Mouse (Mus musculus): ENCODE measurements around the gene Dusp7. TPM values are rescaled to one million over a fixed set of nuclear protein-coding genes. Genes with fewer than 3 reads are reported as not detected.

Gene Dusp7
- polyA plus RNA-seq, 1 experiment from 2014 or later = 13.2 TPM

DNA sequence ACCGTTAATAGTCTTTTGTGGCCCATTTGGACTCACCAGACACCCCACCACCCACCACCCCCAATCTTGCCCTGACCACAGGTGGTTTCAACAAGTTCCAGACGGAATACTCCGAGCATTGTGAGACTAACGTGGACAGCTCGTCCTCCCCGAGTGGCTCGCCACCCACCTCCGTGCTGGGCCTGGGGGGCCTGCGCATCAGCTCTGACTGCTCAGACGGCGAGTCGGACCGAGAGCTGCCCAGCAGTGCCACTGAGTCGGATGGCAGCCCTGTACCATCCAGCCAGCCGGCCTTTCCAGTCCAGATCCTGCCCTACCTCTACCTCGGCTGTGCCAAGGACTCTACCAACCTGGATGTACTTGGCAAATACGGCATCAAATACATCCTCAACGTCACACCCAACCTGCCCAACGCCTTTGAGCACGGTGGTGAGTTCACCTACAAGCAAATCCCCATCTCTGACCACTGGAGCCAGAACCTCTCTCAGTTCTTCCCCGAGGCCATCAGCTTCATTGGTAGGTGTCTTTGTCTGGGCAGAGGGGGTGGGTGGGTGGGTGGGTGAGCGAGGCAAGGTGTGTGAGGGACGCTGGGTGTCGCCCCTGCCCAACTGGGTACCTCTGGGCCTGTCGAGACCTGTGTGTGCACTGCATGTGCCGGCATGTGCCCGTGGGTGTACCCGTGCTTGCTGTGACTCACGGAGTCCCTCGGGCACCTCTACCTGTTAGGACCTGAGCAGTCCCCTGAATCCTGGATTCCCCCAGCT is 2.4 kb downstream of the Dusp7 start:
- Histone ChIP-seq H3K9ac (ENCODE audit: low read depth, low read length) (peak overlapping the region; percentile 51; the same call in 1 of the 2 replicates), H3K4me1 (ENCODE audit: control insufficient read depth, insufficient read depth, low read length) (peaks cover 35% of the 10 kb centered on the region), H3K27me3 (ENCODE audit: control insufficient read depth, insufficient read depth, low read depth, low read length) (no peaks in the 10 kb centered on the region), H3K36me3 (ENCODE audit: control insufficient read depth, insufficient read depth, low read length) (peaks cover 13% of the 10 kb centered on the region), H3K27ac (ENCODE audit: low read length) (no peak overlapping the region), H3K4me3 (ENCODE audit: low read depth, low read length) (peak overlapping the region; percentile 88), H3K9me3 (replicated peaks; ENCODE audit: control insufficient read depth, low read length, poor library complexity, severe bottlenecking) (no peaks in the 10 kb centered on the region), H3K4me2 (ENCODE audit: low read length) (peak overlapping the region; percentile 83)
- WGBS = 89% methylated on average over 30 of the region's 30 CpGs
- ATAC-seq = no peak

DNA sequence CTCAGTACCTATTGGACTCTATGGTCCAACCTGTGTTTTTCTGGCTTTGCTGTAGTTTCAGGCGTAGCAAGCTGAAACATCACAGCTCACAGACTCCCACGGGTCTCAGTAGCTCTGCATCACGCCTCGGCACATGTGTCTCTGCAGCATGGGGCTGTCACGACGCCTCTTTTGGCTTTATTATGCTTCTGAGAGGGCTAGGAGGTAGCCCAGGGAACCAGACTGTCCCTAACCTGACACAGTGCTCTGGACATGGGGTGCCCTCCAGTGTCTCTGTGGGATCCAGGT is 2.9 kb downstream of the Dusp7 start:
- WGBS = 74% methylated on average over 6 of the region's 6 CpGs
- peaks cover 13% of the 10 kb centered on the region for H3K36me3 ChIP-seq (ENCODE audit: control insufficient read depth, insufficient read depth, low read length)
- peak overlapping the region; percentile 51 for H3K9ac ChIP-seq (ENCODE audit: low read depth, low read length)
- no peak overlapping the region for H3K4me3 ChIP-seq (ENCODE audit: low read depth, low read length)
- no peak for ATAC-seq
- H3K4me1 ChIP-seq (ENCODE audit: control insufficient read depth, insufficient read depth, low read length) = peaks cover 35% of the 10 kb centered on the region
- no peak overlapping the region for H3K27ac ChIP-seq (ENCODE audit: low read length)
- H3K27me3 ChIP-seq (ENCODE audit: control insufficient read depth, insufficient read depth, low read depth, low read length) = no peaks in the 10 kb centered on the region
- H3K4me2 ChIP-seq (ENCODE audit: low read length) = peak overlapping the region; percentile 83
- no peaks in the 10 kb centered on the region for H3K9me3 ChIP-seq (replicated peaks; ENCODE audit: control insufficient read depth, low read length, poor library complexity, severe bottlenecking)

DNA sequence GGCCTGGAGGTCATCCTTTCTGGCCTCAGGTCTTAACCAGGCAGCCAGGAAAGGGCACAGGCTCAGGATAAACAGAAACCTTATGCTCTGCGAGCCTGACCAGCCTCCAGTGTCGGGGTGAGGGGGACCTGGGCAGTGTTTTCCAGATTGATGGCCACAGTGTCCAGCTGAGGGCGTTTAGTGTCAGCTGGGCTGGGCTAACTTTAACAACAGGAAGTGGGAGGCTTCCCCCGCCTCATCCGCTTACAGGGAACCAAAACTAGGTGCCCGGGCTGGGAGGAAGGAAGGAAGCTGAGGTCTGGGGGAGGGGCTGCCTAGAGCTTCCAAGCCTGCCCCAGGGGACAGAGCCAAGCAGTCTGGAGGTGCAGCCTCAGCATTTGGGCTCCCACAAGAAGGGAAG is 3.3 kb downstream of the Dusp7 start:
- Histone ChIP-seq H3K27me3 (ENCODE audit: control insufficient read depth, insufficient read depth, low read depth, low read length) (no peaks in the 10 kb centered on the region), H3K36me3 (ENCODE audit: control insufficient read depth, insufficient read depth, low read length) (peaks cover 13% of the 10 kb centered on the region), H3K4me1 (ENCODE audit: control insufficient read depth, insufficient read depth, low read length) (peaks cover 33% of the 10 kb centered on the region), H3K4me2 (ENCODE audit: low read length) (peak overlapping the region; percentile 83), H3K27ac (ENCODE audit: low read length) (no peak overlapping the region), H3K9ac (ENCODE audit: low read depth, low read length) (peak overlapping the region; percentile 51), H3K9me3 (replicated peaks; ENCODE audit: control insufficient read depth, low read length, poor library complexity, severe bottlenecking) (no peaks in the 10 kb centered on the region), H3K4me3 (ENCODE audit: low read depth, low read length) (no peak overlapping the region)
- WGBS = 47% methylated on average over 6 of the region's 6 CpGs
- ATAC-seq = no peak

DNA sequence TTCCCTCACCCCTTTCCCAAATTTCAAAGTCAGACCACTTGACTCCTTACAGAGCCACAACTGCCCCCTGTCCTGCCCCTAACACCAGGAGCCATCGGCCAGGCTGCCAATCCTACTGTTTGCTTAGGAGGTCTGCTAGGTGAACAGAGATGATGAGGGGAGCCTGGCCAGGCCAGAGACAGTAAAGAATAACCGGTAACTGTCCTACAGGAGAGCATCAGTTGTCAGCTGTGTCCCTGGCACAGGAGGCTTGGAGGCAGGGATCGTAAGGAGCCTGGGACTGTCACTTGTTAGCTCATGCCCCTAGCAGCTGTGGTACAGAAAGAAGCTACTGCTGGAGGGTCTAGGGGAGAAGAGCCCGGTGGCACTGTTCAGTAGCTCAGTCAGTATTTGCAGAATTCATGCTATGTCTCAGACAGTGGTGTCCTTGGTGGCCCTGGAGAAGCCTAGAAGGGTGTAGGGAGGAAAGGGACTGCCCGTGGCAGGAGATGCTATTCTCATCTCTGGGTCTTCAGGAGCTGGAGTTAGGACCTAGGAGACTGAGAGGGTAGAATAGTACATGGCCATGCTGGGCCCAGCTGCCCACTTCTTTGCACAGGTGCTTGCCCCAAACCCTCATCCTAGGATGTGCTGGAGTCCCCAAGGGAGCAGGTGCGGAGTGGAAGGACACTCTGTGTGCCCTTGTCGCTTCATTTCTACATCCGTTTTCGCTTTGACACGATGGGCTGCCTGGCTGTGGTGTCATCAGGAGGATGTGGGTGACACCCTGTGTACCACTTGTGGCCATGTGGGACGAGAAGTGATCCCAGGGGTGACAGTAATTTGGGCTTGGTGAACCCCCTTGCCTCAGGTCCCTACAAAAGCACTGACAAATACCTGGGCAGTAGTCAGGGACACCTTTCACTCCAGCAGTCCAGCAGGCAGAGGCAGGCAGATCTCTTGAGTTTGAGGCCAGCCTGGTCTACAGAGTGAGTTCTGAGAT is 4.3 kb downstream of the Dusp7 start:
- Histone ChIP-seq H3K36me3 (ENCODE audit: control insufficient read depth, insufficient read depth, low read length) (peaks cover 18% of the 10 kb centered on the region), H3K4me1 (ENCODE audit: control insufficient read depth, insufficient read depth, low read length) (peaks cover 28% of the 10 kb centered on the region), H3K4me3 (ENCODE audit: low read depth, low read length) (no peak overlapping the region), H3K4me2 (ENCODE audit: low read length) (no peak overlapping the region), H3K9ac (ENCODE audit: low read depth, low read length) (no peak overlapping the region), H3K27me3 (ENCODE audit: control insufficient read depth, insufficient read depth, low read depth, low read length) (no peaks in the 10 kb centered on the region), H3K27ac (ENCODE audit: low read length) (no peak overlapping the region), H3K9me3 (replicated peaks; ENCODE audit: control insufficient read depth, low read length, poor library complexity, severe bottlenecking) (no peaks in the 10 kb centered on the region)
- WGBS = 94% methylated on average over 11 of the region's 11 CpGs
- no peak for ATAC-seq

DNA sequence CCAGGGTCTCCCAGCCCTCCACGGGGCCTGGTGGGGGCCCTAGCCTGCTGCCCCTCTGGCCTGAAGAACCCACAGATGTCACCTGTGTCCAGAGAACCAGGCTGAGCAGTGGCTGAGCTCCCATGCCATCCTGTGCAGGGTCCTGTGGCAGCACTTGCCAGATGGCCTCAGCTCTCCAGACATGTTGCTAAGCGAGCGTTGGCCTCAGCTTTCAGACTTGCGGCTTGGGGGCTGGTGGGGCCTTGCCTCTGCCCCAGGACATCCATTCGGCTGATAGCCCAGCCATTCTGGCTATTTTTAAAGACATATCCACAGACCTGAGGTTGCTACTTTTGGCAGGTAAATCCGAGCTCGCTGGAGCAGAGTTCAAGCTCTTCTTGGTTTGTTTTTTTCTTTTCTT is 5.5 kb downstream of the Dusp7 start:
- peaks cover 28% of the 10 kb centered on the region for H3K4me1 ChIP-seq (ENCODE audit: control insufficient read depth, insufficient read depth, low read length)
- no peak for ATAC-seq
- H3K4me3 ChIP-seq (ENCODE audit: low read depth, low read length) = no peak overlapping the region
- no peak overlapping the region for H3K4me2 ChIP-seq (ENCODE audit: low read length)
- no peaks in the 10 kb centered on the region for H3K9me3 ChIP-seq (replicated peaks; ENCODE audit: control insufficient read depth, low read length, poor library complexity, severe bottlenecking)
- no peak overlapping the region for H3K27ac ChIP-seq (ENCODE audit: low read length)
- 86% methylated on average over 7 of the region's 7 CpGs for WGBS
- H3K36me3 ChIP-seq (ENCODE audit: control insufficient read depth, insufficient read depth, low read length) = peaks cover 21% of the 10 kb centered on the region
- no peak overlapping the region for H3K9ac ChIP-seq (ENCODE audit: low read depth, low read length)
- no peaks in the 10 kb centered on the region for H3K27me3 ChIP-seq (ENCODE audit: control insufficient read depth, insufficient read depth, low read depth, low read length)

DNA sequence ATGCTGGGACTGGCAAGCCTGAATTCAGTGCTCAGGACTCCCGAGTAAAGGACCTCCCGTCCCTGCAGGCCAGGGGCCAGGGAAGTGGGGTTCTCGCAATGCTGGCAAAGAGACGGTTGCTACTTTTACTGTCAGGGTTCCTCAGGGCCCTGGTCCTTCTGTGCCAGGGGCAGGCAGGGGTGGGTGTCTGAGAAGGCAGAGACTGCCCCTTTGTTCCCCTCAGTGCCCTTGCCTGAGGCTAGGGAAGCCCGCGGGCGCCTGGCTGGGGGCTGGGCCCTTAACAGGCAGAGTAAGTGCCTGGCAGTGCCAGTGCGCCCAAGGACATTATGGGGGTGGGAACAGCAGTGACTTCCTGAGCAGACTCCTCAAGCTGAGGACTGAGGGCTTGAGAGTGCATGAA is 8.8 kb downstream of the Dusp7 start:
- Histone ChIP-seq H3K4me3 (ENCODE audit: low read depth, low read length) (no peak overlapping the region), H3K27me3 (ENCODE audit: control insufficient read depth, insufficient read depth, low read depth, low read length) (no peaks in the 10 kb centered on the region), H3K9me3 (replicated peaks; ENCODE audit: control insufficient read depth, low read length, poor library complexity, severe bottlenecking) (no peaks in the 10 kb centered on the region), H3K27ac (ENCODE audit: low read length) (no peak overlapping the region), H3K4me1 (ENCODE audit: control insufficient read depth, insufficient read depth, low read length) (peaks cover 6% of the 10 kb centered on the region; the same call in 1 of the 2 replicates), H3K9ac (ENCODE audit: low read depth, low read length) (no peak overlapping the region), H3K4me2 (ENCODE audit: low read length) (no peak overlapping the region), H3K36me3 (ENCODE audit: control insufficient read depth, insufficient read depth, low read length) (peaks cover 22% of the 10 kb centered on the region)
- WGBS = 87% methylated on average over 8 of the region's 8 CpGs
- ATAC-seq = no peak

DNA sequence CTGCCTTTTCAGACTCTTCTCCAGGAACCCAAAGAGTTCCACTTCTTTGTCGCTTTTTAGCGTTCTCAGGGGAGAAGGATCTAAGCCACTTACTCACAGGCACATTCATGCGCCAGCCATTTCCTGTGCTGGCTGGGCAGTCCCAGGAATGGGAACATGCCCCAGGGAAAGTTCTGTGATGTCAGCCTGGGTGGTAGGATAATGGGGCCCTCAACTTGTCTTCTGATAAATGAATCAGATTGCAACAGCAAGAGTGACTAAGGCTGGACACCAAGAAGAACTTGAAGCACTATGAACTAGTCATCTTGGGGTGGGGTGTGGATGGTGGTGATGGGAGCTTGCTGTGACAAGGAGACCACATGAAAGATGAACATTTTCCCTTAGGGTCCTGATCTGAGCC is 9.6 kb downstream of the Dusp7 start:
- Histone ChIP-seq H3K36me3 (ENCODE audit: control insufficient read depth, insufficient read depth, low read length) (peaks cover 22% of the 10 kb centered on the region), H3K4me3 (ENCODE audit: low read depth, low read length) (no peak overlapping the region), H3K9ac (ENCODE audit: low read depth, low read length) (no peak overlapping the region), H3K9me3 (replicated peaks; ENCODE audit: control insufficient read depth, low read length, poor library complexity, severe bottlenecking) (no peaks in the 10 kb centered on the region), H3K27me3 (ENCODE audit: control insufficient read depth, insufficient read depth, low read depth, low read length) (no peaks in the 10 kb centered on the region), H3K27ac (ENCODE audit: low read length) (no peak overlapping the region), H3K4me2 (ENCODE audit: low read length) (no peak overlapping the region), H3K4me1 (ENCODE audit: control insufficient read depth, insufficient read depth, low read length) (peaks cover 2% of the 10 kb centered on the region; the same call in 1 of the 2 replicates)
- 93% methylated on average over 3 of the region's 3 CpGs for WGBS
- no peak for ATAC-seq

DNA sequence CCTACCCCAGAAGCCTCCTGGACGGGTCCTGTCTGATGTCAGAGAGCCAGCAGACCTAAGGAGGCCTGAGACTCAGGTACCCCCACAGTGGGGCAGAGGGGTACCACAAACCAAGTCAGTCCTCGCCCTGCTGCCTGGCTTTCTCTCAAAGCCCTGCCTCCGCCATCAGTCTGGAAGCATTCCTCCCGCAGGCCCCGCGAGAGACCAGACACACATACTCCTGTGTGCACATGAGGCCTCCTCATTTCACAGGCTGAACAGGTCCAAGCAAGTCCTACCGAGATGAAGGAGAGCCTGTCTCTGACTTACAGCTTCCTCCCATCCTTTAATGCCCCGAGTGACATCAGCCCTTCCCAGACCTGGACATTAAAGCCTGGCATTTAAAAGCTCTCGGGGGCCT is 10.3 kb downstream of the Dusp7 start:
- no peak overlapping the region for H3K27ac ChIP-seq (ENCODE audit: low read length)
- H3K4me2 ChIP-seq (ENCODE audit: low read length) = no peak overlapping the region
- no peaks in the 10 kb centered on the region for H3K27me3 ChIP-seq (ENCODE audit: control insufficient read depth, insufficient read depth, low read depth, low read length)
- no peaks in the 10 kb centered on the region for H3K9me3 ChIP-seq (replicated peaks; ENCODE audit: control insufficient read depth, low read length, poor library complexity, severe bottlenecking)
- no peak overlapping the region for H3K4me3 ChIP-seq (ENCODE audit: low read depth, low read length)
- H3K36me3 ChIP-seq (ENCODE audit: control insufficient read depth, insufficient read depth, low read length) = peaks cover 17% of the 10 kb centered on the region
- no peak overlapping the region for H3K9ac ChIP-seq (ENCODE audit: low read depth, low read length)
- no peak for ATAC-seq
- 72% methylated on average over 9 of the region's 9 CpGs for WGBS
- H3K4me1 ChIP-seq (ENCODE audit: control insufficient read depth, insufficient read depth, low read length) = peaks cover 5% of the 10 kb centered on the region
